Mouse (Mus musculus): ENCODE results near the gene Pde7b.

Pde7b gene

DNA sequence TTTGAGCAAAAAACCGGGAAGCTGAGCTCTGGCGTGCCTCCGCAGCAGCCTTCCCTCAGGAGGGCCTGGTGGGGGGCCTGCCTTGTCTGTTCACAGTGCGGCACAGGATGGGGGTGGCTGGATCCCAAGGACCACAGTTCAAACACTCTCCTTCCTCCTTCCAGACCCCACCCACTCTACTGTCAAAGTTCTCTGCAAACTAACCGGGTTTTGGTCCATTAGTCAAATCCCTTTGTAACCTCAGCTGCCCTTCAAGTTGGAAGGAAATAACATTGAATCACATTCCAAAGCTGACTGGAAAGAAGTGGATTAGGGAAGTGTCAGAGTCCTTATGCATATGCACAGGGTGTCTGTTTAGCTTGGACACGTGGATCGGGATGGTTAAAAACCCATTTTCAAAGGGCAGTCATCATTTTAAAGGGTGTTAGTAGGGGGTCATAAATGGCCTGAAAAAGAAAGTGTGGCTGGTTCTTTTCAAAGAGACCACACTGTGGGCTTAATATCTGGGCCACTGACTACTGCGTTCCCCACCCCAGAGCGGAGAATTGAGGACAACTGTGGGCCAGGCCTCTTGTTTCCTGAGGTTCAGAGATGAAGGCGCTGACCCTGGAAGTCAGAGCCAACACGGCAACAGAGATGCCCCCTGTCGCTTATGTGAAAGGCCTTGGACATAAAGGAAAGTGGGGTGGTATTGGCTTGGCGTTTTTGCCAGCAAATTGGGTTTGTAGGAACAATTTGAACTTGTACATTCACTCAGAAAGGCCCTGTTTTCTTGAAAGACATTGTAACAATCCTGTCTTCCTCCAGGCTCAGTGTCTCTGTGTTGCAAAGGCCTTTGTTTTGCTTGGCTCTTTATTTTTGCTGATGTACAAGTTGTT lies 175.8 kb downstream of the Pde7b start:
- no peak for DNase-seq (ENCODE audit: low read depth, low spot score)

DNA sequence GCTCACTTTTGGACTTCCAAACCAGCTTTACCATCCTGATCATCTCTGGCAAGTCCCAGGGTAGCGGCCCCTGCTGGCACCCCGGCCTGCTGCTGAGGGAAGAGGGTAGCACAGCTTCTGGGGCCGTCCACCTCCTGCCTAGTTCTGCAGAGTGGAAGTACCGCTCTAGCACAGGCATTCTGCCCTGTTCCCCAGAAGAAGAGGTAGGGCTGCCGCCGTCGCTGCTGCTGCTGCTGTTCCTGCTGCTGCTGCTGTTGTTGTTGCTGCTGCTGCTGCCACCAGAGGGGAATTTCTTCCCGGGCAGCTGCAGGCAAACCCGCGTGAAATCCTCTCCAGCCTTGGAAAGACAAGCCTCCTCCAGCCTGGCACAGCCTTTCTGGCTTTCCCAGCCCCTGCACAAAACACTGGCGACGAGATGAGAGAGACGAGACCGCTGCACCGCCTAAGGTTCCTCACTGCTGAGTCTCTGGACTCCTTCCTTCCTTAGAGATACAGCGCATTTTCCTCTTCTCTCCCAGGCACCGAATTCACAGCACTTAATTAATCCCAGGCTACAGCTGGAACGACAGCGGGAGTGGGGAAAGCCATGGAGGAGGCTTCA lies 176.8 kb downstream of the Pde7b start:
- DNase-seq (ENCODE audit: low read depth, low spot score): no peak

- no peak for DNase-seq (ENCODE audit: low read depth, low spot score)
These were observed 181.8 kb downstream of the Pde7b start for GRCm38 (mm10) chr10:20543121-20543520.

DNA sequence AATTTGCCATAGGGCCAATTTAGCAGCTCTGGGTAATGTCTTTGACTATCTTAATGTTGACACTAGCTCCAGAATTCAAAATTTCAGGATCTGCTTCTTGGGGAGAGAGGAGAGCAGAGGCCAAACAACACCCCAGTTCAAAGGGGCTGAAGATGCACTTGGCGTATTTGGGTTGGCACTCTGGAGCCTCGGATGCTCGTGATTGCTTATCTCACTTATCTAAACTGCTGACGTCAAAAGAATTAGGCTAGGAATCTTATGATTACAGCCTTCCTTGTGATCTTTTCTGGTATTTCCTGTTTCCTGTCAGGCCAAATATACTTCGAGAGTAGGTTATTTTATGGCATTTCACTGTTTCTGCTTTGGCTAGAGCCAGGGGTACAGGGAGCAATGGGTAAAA lies 191.1 kb downstream of the Pde7b start:
- no peak for DNase-seq (ENCODE audit: low read depth, low spot score)

GRCm38 (mm10) chr10:20531921-20532320 lies 193.0 kb downstream of the Pde7b start:
- no peak for DNase-seq (ENCODE audit: low read depth, low spot score)

DNA sequence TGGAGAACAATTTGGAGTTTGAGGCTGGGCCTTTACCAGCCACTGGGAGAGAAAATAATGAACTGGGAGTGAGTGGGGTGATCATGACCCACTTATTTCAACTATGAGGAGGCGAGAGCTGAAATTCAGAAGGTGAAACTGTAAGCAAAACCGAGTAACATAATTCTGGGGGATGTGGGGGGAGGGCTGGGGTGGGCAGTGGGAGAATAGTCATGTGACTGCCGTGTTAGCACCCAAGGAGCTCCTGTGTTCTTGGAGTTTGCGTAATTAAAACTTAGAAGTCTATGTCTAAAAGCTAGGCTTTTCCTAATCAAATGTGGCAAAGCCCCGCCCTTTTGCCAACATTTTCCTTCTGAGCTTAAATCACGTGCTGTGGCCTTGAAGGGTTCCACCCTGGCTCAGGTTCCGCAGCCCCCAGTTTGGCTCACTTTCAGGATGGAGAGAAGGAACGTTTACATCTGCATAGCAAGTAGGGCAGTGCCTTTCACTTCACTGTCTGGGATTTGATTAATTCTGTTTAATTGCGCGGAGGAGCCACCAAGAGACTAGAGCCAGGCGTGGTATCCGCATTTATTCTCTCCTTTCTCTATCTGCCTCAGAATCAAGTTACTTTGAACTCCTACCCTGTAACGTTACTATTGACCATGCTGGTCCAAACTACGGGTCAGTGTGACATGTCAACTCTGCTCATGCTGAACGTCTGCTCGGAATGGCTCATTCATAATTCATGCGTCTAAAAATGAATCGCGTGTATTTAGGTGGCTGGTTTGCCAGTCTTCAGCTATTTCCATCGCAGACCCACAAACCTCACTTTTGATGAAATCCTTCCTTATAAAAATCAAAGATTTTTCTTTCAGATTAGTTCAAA lies 196.1 kb downstream of the Pde7b start:
- no peak for DNase-seq (ENCODE audit: low read depth, low spot score)

DNA sequence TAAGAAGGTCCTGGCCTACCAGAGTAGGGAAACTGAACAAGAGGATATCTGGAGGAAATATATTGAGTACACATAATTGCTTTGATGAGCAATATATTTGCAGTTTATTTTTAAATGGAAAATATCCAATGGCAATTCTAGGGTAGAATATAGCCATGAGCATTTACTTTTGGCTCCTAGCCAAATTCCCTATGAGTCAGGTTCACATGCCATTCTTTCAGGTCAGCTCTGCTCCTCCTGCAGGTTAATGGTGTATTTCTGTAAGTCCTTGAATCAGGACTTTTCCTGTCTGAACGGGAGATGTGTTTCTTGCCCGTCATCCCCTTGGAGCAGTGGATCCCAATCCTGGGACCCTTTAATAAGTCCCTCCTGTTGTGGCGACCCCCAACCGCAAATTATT lies 197.1 kb downstream of the Pde7b start:
- no peak for DNase-seq (ENCODE audit: low read depth, low spot score)

DNA sequence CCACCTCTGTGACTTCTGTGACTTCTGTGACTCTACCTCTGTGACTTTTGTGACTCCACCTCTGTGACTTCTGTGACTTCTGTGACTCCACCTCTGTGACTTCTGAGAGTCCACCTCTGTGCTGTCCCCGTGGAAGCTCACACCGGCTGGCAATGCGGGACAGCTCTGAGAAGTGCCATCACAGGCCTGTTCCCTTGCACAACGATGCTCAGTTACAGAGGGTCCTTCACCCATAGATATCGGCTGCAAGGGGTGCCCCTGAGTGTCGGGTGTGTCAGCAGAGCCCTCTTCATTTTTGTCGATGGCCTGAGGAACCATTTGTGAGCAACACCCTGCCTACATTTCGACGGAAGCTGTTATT lies 206.4 kb downstream of the Pde7b start:
- DNase-seq (ENCODE audit: low read depth, low spot score): peak; percentile 6

DNA sequence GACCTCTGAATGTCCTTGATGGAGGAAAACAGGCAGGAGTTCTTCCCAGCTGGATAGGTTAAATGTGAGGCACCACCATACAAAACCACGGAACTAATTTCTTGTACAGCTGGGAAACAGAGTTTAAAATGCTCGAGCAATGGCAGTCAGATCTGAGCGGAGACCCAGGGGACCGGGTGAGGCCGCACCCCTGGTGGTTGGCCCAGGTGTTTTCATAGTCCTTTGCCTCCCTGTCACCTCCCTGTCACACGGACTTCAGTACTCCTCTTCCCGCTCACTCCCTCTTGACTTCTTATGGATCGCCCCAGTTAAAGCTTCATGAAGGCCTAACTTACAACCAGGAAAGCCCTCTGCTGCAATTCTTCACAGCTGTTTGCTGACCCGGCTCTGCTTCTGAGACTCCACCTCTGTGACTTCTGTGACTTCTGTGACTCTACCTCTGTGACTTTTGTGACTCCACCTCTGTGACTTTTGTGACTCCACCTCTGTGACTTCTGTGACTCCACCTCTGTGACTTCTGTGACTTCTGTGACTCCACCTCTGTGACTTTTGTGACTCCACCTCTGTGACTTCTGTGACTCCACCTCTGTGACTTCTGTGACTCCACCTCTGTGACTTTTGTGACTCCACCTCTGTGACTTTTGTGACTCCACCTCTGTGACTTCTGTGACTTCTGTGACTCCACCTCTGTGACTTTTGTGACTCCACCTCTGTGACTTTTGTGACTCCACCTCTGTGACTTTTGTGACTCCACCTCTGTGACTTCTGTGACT lies 206.9 kb downstream of the Pde7b start:
- DNase-seq (ENCODE audit: low read depth, low spot score): peak; percentile 12

- no peak for DNase-seq (ENCODE audit: low read depth, low spot score)
These were observed 211.0 kb downstream of the Pde7b start for GRCm38 (mm10) chr10:20513891-20514290.

- DNase-seq (ENCODE audit: low read depth, low spot score): no peak
These were observed 211.4 kb downstream of the Pde7b start for GRCm38 (mm10) chr10:20513461-20513860.

GRCm38 (mm10) chr10:20509819-20510218 lies 215.1 kb downstream of the Pde7b start:
- DNase-seq (ENCODE audit: low read depth, low spot score): no peak

GRCm38 (mm10) chr10:20508497-20508896 lies 216.4 kb downstream of the Pde7b start:
- DNase-seq (ENCODE audit: low read depth, low spot score): no peak

- DNase-seq (ENCODE audit: low read depth, low spot score): no peak
These were observed 217.0 kb downstream of the Pde7b start for GRCm38 (mm10) chr10:20507732-20508412.

DNA sequence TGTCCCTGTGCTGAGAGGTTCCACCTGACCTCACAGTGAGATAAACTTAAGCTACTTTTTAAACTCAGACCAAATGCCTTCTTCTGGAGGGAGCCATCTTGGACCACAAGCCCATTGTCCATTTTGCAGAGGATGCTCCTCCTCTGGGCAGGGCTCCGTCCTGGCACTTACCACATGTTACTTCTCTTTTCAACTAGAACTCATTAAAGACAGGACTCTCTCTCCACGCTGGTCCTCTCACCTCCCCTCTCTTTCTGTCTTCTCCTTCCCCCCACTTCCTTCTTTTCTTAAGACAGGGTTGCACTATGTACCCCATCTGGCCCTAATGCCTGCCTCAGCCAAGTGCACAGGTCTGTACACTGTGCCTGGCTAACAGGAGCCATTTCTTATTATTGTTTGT lies 217.8 kb downstream of the Pde7b start:
- DNase-seq (ENCODE audit: low read depth, low spot score): no peak

DNA sequence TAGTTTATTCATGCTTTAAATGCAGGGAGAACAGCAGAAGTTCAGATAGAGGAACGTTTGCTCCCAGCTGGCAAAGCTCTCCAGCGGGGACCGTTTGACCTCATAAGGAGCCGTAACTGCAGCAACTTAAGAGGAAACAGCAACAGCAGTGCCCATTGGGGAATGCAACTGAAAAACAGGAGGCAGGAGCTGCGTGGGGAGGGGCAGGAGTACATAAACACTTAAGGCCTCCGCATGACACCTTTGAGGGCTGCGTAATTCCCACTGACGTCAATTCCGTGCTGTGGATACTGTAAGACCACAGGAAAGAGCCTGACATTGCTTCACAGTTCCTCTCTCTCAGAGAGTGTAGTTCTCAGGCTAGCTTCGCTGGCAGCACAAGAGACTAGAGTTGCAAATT lies 219.4 kb downstream of the Pde7b start:
- no peak for DNase-seq (ENCODE audit: low read depth, low spot score)

DNA sequence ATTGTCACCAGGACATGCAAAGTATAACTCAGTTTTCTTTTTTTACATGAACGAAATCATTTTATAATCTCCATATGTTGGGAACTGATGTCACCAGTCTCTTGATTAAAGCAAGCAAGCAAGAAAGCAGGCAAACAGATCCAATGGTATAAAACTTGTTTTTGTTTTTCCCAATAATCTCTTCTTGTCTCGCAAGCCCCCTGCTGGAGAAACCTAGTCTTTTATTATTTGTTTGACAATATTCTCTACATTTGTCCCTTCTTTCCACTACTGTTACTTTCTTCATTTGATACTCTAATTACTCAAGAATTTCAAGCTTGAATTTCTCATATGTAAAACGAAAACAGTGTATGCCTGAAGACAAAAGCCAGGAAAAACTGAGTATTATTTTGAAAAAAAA lies 220.1 kb downstream of the Pde7b start:
- no peak for DNase-seq (ENCODE audit: low read depth, low spot score)

DNA sequence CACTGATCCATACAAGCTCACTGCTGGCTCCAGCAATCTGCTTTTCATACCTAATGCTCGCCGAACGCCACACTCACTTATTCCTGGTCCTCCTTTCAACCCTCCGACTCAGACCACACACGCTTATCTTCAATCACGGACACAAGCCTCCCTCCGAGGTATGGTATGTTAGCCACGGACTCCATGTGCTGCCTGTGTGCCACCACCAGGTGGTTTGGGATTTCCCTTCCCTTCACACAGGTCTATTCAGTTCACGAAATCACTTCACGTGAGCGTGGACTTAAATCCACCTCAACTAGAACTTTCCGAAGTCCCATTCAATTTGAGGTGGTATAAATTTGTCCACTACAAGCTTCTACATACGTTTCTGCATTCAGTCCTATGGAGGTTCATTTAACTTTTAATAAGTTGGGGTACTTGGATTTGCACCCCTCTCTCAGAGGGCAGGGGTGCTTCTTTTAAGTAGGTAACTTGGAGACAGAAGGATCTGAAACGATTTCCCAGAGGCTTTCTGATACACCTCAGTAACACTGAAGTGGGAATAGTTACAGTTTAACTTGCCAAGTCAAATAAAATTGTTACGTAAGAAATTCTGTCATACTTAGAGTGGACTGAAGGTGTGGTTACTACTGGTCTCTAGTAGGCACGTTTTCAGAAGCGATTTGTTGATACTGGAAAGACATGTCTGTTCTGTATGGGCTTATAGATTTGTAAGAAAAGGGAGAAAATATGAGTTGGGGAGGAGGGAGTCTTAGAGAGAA lies 221.4 kb downstream of the Pde7b start:
- no peak for DNase-seq (ENCODE audit: low read depth, low spot score)

- DNase-seq (ENCODE audit: low read depth, low spot score): no peak
These were observed 223.7 kb downstream of the Pde7b start for GRCm38 (mm10) chr10:20501221-20501620.

DNA sequence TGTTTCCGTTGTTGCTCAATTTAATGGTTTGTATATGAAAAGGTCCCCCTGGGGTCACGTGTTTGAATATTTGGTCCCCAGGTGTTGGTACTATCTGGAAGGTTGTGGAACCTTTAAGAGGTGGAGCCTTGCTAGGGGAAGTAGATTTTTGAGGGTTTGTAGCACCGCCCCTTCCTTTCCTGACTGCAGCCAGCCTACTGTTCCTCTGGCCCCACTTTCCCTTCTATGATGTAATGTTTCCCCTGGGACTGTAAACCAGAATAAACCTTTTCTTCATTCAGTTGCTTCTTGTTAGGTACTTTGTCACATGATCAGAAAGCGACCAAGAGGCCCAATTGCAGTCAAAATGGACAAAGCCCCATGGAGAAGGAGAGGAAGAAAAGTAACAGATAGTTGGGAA lies 229.8 kb downstream of the Pde7b start:
- DNase-seq (ENCODE audit: low read depth, low spot score): no peak
